ENCODE assay signal across 13 mouse cellular contexts in genomic region chr5:31887590-31887989, GRCm38 (mm10).
DNase-seq lines count a peak whose midpoint lies in the region; ATAC-seq and TF ChIP-seq lines count a peak whose summit lies in the region.
"Had no signal": no experiment of that assay in that cellular context is flagged by ENCODE, and none has a peak within 500 bp of the region (broad histone marks: within the 10 kb centered on the region; RNA-seq: fewer than 3 reads in every experiment).

No protein-coding gene starts in this region.

- H3K4me1 ChIP-seq in intestine, embryonic 14.5 days (replicated peaks; ENCODE audit: control insufficient read depth, insufficient read depth, low read length), result peaks cover 9% of the 10 kb centered on the region; the same call in 1 of the 2 replicates
- H3K4me1 ChIP-seq in intestine, postnatal 0 days (replicated peaks; ENCODE audit: control insufficient read depth, insufficient read depth, low read length), result no peaks in the 10 kb centered on the region
- H3K4me1 ChIP-seq in lung, postnatal 0 days (ENCODE audit: insufficient read depth, low read depth, low read length), result peaks cover 5% of the 10 kb centered on the region; the same call in 1 of the 2 replicates
- H3K4me1 ChIP-seq in stomach, postnatal 0 days (replicated peaks; ENCODE audit: control insufficient read depth, insufficient read depth), result peaks cover 5% of the 10 kb centered on the region; the same call in 1 of the 2 replicates
- no peaks in the 10 kb centered on the region for H3K4me1 ChIP-seq in midbrain, postnatal 0 days (ENCODE audit: insufficient read depth, low read length)
- H3K4me1 ChIP-seq: hindbrain, embryonic 13.5 days; neural tube, embryonic 13.5 days had no signal

- H3K4me2 ChIP-seq in intestine, embryonic 14.5 days (ENCODE audit: low read length), result no peak overlapping the region
- H3K4me2 ChIP-seq in intestine, postnatal 0 days (replicated peaks; ENCODE audit: low read depth), result no peak overlapping the region
- H3K4me2 ChIP-seq in lung, postnatal 0 days (replicated peaks; ENCODE audit: low read depth, low read length), result peak overlapping the region; percentile 34
- H3K4me2 ChIP-seq in stomach, postnatal 0 days (replicated peaks; ENCODE audit: low read depth), result no peak overlapping the region
- no peak overlapping the region for H3K4me2 ChIP-seq in midbrain, postnatal 0 days (ENCODE audit: low read depth, low read length, poor library complexity, severe bottlenecking)
- H3K4me2 ChIP-seq: hindbrain, embryonic 13.5 days; neural tube, embryonic 13.5 days had no signal

- no peak overlapping the region for H3K9ac ChIP-seq in intestine, embryonic 14.5 days (ENCODE audit: low read length)
- no peak overlapping the region for H3K9ac ChIP-seq in intestine, postnatal 0 days (ENCODE audit: low read depth, low read length)
- no peak overlapping the region for H3K9ac ChIP-seq in lung, postnatal 0 days (replicated peaks; ENCODE audit: low read depth)
- no peak overlapping the region for H3K9ac ChIP-seq in stomach, postnatal 0 days (ENCODE audit: low read length)
- no peak overlapping the region for H3K9ac ChIP-seq in midbrain, postnatal 0 days (replicated peaks; ENCODE audit: low read length, poor library complexity, severe bottlenecking)
- H3K9ac ChIP-seq: hindbrain, embryonic 13.5 days; neural tube, embryonic 13.5 days had no signal

- 0 out of 2 replicates have a peak overlapping the region, but pooled peaks have one; percentile 20 for H3K27ac ChIP-seq in intestine, embryonic 14.5 days (ENCODE audit: low read depth)
- no peak overlapping the region for H3K27ac ChIP-seq in intestine, postnatal 0 days (ENCODE audit: low read depth, low read length)
- peak overlapping the region; percentile 76 for H3K27ac ChIP-seq in lung, postnatal 0 days (ENCODE audit: low read length)
- H3K27ac ChIP-seq in stomach, postnatal 0 days (replicated peaks), result peak overlapping the region; percentile 63
- no peak overlapping the region for H3K27ac ChIP-seq in midbrain, postnatal 0 days (ENCODE audit: low read depth, low read length)
- H3K27ac ChIP-seq: hindbrain, embryonic 13.5 days; neural tube, embryonic 13.5 days had no signal

- no peak overlapping the region for H3K4me3 ChIP-seq in intestine, embryonic 14.5 days (ENCODE audit: low read depth, low read length)
- H3K4me3 ChIP-seq in intestine, postnatal 0 days (ENCODE audit: low read depth, low read length), result no peak overlapping the region
- H3K4me3 ChIP-seq in lung, postnatal 0 days (ENCODE audit: low read depth, low read length), result peak overlapping the region; percentile 5; the same call in 1 of the 2 replicates
- no peak overlapping the region for H3K4me3 ChIP-seq in stomach, postnatal 0 days (ENCODE audit: low read depth, low read length)
- H3K4me3 ChIP-seq in midbrain, postnatal 0 days (ENCODE audit: low read depth, low read length), result no peak overlapping the region
- H3K4me3 ChIP-seq: hindbrain, embryonic 13.5 days; neural tube, embryonic 13.5 days had no signal

- H3K27me3 ChIP-seq in intestine, embryonic 14.5 days (replicated peaks; ENCODE audit: control insufficient read depth, insufficient read depth, low read length), result no peaks in the 10 kb centered on the region
- H3K27me3 ChIP-seq in intestine, postnatal 0 days (replicated peaks; ENCODE audit: control insufficient read depth, insufficient read depth, low read length), result no peaks in the 10 kb centered on the region
- no peaks in the 10 kb centered on the region for H3K27me3 ChIP-seq in lung, postnatal 0 days (replicated peaks; ENCODE audit: insufficient read depth, low read length)
- H3K27me3 ChIP-seq in stomach, postnatal 0 days (ENCODE audit: control insufficient read depth, insufficient read depth, low read length), result no peaks in the 10 kb centered on the region
- H3K27me3 ChIP-seq in midbrain, postnatal 0 days (ENCODE audit: insufficient read depth, low read length), result no peaks in the 10 kb centered on the region
- H3K27me3 ChIP-seq: hindbrain, embryonic 13.5 days; neural tube, embryonic 13.5 days had no signal

- ATAC-seq in intestine, embryonic 14.5 days (replicated peaks; ENCODE audit: low FRiP score, low TSS enrichment, low read depth), result no peak
- ATAC-seq in intestine, postnatal 0 days, result no peak
- ATAC-seq in CD4-positive, CD25-positive, alpha-beta regulatory T cell, adult 4 months, result peak; percentile 41
- ATAC-seq in lung, postnatal 0 days, result peak; percentile 83
- ATAC-seq in stomach, postnatal 0 days (ENCODE audit: low FRiP score, low TSS enrichment), result no peak
- ATAC-seq in midbrain, postnatal 0 days (ENCODE audit: low FRiP score), result no peak

- no peak for DNase-seq in intestine, embryonic 14.5 days (ENCODE audit: low spot score)
- DNase-seq in lung, postnatal 0 days (ENCODE audit: low spot score), result peak; percentile 78
- DNase-seq in stomach, postnatal 0 days (ENCODE audit: low spot score), result no peak
- no peak for DNase-seq in embryo, embryonic 10 days (ENCODE audit: low spot score)
- no peak for DNase-seq in urinary bladder, postnatal 25 days (ENCODE audit: low spot score)
- no peak for DNase-seq in midbrain, postnatal 0 days (ENCODE audit: low spot score)
- DNase-seq: cerebellum, adult 9-11 months; gastrocnemius, postnatal 36 days; right cerebral cortex, postnatal 25 days had no signal

- no peaks in the 10 kb centered on the region for H3K9me3 ChIP-seq in intestine, embryonic 14.5 days (ENCODE audit: control insufficient read depth, low read length)
- H3K9me3 ChIP-seq in intestine, postnatal 0 days (ENCODE audit: control insufficient read depth), result no peaks in the 10 kb centered on the region
- no peaks in the 10 kb centered on the region for H3K9me3 ChIP-seq in lung, postnatal 0 days (ENCODE audit: low read length)
- no peaks in the 10 kb centered on the region for H3K9me3 ChIP-seq in stomach, postnatal 0 days (ENCODE audit: control insufficient read depth, low read length)
- H3K9me3 ChIP-seq in midbrain, postnatal 0 days (ENCODE audit: low read length), result no peaks in the 10 kb centered on the region
- H3K9me3 ChIP-seq: hindbrain, embryonic 13.5 days; neural tube, embryonic 13.5 days had no signal

- no peak for TF ChIP-seq EP300 in lung, postnatal 0 days (IDR thresholded peaks at IDR 0.05)
- TF ChIP-seq EP300 in stomach, postnatal 0 days (optimal IDR thresholded peaks at IDR 0.05), result no peak

- WGBS in intestine, embryonic 14.5 days, result 66% methylated on average over 5 of the region's 5 CpGs
- 39% methylated on average over 5 of the region's 5 CpGs for WGBS in intestine, postnatal 0 days
- 13% methylated on average over 5 of the region's 5 CpGs for WGBS in lung, postnatal 0 days
- WGBS in stomach, postnatal 0 days, result 50% methylated on average over 5 of the region's 5 CpGs
- WGBS in midbrain, postnatal 0 days, result 86% methylated on average over 5 of the region's 5 CpGs

- no peaks in the 10 kb centered on the region for H3K36me3 ChIP-seq in intestine, embryonic 14.5 days (ENCODE audit: control insufficient read depth, insufficient read depth, low read length)
- H3K36me3 ChIP-seq in intestine, postnatal 0 days (ENCODE audit: control insufficient read depth, insufficient read depth), result no peaks in the 10 kb centered on the region
- H3K36me3 ChIP-seq in lung, postnatal 0 days (ENCODE audit: insufficient read depth, low read length), result no peaks in the 10 kb centered on the region
- H3K36me3 ChIP-seq in stomach, postnatal 0 days (ENCODE audit: control insufficient read depth, insufficient read depth, low read length), result no peaks in the 10 kb centered on the region
- no peaks in the 10 kb centered on the region for H3K36me3 ChIP-seq in midbrain, postnatal 0 days (ENCODE audit: insufficient read depth, low read length)
- H3K36me3 ChIP-seq: hindbrain, embryonic 13.5 days; neural tube, embryonic 13.5 days had no signal

- TF ChIP-seq CTCF in intestine, postnatal 0 days (IDR thresholded peaks at IDR 0.05; ENCODE audit: low read depth), result no peak
- no peak for TF ChIP-seq CTCF in lung, postnatal 0 days (IDR thresholded peaks at IDR 0.05)
- TF ChIP-seq CTCF in stomach, postnatal 0 days (IDR thresholded peaks at IDR 0.05; ENCODE audit: low read depth), result no peak
- no peak for TF ChIP-seq CTCF in midbrain, postnatal 0 days (IDR thresholded peaks at IDR 0.05)

Comparison
In these comparisons a context has a peak if more than half of its experiments do, and no peak if none do; other contexts are left out.
1. H3K27ac ChIP-seq: peak in intestine, embryonic 14.5 days (single experiment), lung, postnatal 0 days (single experiment) and stomach, postnatal 0 days (single experiment); none in intestine, postnatal 0 days (single experiment) and midbrain, postnatal 0 days (single experiment).
2. ATAC-seq: peak in CD4-positive, CD25-positive, alpha-beta regulatory T cell, adult 4 months (single experiment) and lung, postnatal 0 days (single experiment); none in intestine, embryonic 14.5 days (single experiment), intestine, postnatal 0 days (single experiment), stomach, postnatal 0 days (single experiment) and midbrain, postnatal 0 days (single experiment).